Mouse (Mus musculus) lung, adult 2 months (tissue): ENCODE results near the gene 4932415D10Rik.

Source experiments
- CTCF ChIP-seq: fragments of 200-500 bp; IDR thresholded peaks from 2 replicates; pipeline ENCODE4 v1.5.1; 2011; ENCODE audit warnings: mild to moderate bottlenecking, low read length, control low read depth; ENCODE audit not compliant: insufficient read depth
- POLR2A ChIP-seq: fragments of 200-500 bp; IDR thresholded peaks from 2 replicates; pipeline ENCODE4 v1.6.1; 2011; ENCODE audit warnings: low read depth, mild to moderate bottlenecking, control low read depth, low read length, borderline replicate concordance; ENCODE audit errors: extremely low read depth

GRCm38 (mm10) chr10:82361911-82362310, 45.5 kb upstream of the 4932415D10Rik start:
- TF ChIP-seq CTCF (no peak), POLR2A (no peak)
